Mouse (Mus musculus): Measurements from ENCODE around the gene Hhip. TPM values are rescaled to one million over a fixed set of nuclear protein-coding genes. Genes with fewer than 3 reads are reported as not detected.
"Not testable (repeated sequence)": the region's sequence is repeated elsewhere in the genome, so short reads cannot be mapped to it uniquely, and the experiment has no call there.

The Hhip gene
- polyA plus RNA-seq, 1 experiment from 2014 or later: 2.1 TPM

DNA sequence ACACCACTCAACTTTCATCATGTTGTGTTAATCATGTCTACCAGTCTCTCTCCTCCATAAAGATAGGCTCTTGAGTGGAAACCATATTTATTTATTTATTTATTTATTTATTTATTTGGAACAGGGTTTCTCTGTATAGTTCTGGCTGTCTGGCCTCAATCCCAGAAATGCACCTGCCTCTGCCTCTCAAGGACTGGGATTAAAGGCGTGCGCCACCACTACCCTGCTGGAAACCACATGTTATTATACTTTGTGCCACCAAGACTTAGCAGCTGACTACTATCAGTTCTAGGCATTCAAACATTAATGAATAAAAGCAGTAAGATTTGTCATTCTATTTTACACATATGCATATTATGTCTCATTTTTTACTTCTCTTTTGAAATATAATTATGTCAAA lies 42.0 kb downstream of the Hhip start:
- no peak for ATAC-seq (ENCODE audit: low FRiP score, low TSS enrichment)
- no peak overlapping the region for H3K27ac ChIP-seq (ENCODE audit: low read depth, low read length)
- no peaks in the 10 kb centered on the region for H3K4me1 ChIP-seq (ENCODE audit: control insufficient read depth, insufficient read depth, low read length)
- H3K4me3 ChIP-seq (ENCODE audit: low read length): no peak overlapping the region
- no peaks in the 10 kb centered on the region for H3K36me3 ChIP-seq (ENCODE audit: control insufficient read depth, insufficient read depth, low read length)
- WGBS: 94% methylated on average over 2 of the region's 2 CpGs
- no peaks in the 10 kb centered on the region for H3K27me3 ChIP-seq (ENCODE audit: control insufficient read depth, insufficient read depth, low read length)
- no peaks in the 10 kb centered on the region for H3K9me3 ChIP-seq (ENCODE audit: control insufficient read depth, low read length)
- no peak overlapping the region for H3K9ac ChIP-seq (ENCODE audit: low read depth, low read length)
- no peak overlapping the region for H3K4me2 ChIP-seq (replicated peaks; ENCODE audit: low read depth, low read length)

- no peak overlapping the region for H3K4me2 ChIP-seq (replicated peaks; ENCODE audit: low read depth, low read length)
- H3K27ac ChIP-seq (ENCODE audit: low read depth, low read length): no peak overlapping the region
- no peak for ATAC-seq (ENCODE audit: low FRiP score, low TSS enrichment)
- H3K36me3 ChIP-seq (ENCODE audit: control insufficient read depth, insufficient read depth, low read length): no peaks in the 10 kb centered on the region
- no peaks in the 10 kb centered on the region for H3K4me1 ChIP-seq (ENCODE audit: control insufficient read depth, insufficient read depth, low read length)
- WGBS: 84% methylated on average over 5 of the region's 5 CpGs
- no peaks in the 10 kb centered on the region for H3K27me3 ChIP-seq (ENCODE audit: control insufficient read depth, insufficient read depth, low read length)
- H3K9ac ChIP-seq (ENCODE audit: low read depth, low read length): no peak overlapping the region
- H3K4me3 ChIP-seq (ENCODE audit: low read length): no peak overlapping the region
- no peaks in the 10 kb centered on the region for H3K9me3 ChIP-seq (ENCODE audit: control insufficient read depth, low read length)
Measured at GRCm38 (mm10) chr8:80004421-80004820, 53.4 kb downstream of the Hhip start.

DNA sequence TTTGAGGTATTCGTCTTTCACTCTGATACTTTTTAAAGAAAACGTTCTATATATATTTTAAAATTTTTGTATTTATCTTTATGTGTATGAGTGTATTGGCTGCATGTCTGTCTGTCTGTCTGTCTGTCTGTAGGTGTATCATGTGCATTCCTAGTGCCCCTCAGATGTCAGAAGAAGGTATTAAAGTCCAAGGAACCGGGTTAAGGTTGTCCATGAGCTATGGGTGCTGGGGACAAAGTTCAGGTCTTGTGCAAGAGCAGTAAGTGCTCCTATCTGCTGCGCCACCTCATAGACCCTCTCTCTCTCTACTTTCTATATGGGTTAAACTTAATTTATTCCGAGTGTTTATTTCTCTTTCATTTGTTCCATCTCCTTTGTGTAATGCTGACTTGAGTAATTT lies 55.5 kb downstream of the Hhip start:
- H3K4me3 ChIP-seq (ENCODE audit: low read length): no peak overlapping the region
- WGBS: 88% methylated on average over 5 of the region's 5 CpGs
- ATAC-seq (ENCODE audit: low FRiP score, low TSS enrichment): no peak
- H3K4me1 ChIP-seq (ENCODE audit: control insufficient read depth, insufficient read depth, low read length): no peaks in the 10 kb centered on the region
- no peak overlapping the region for H3K9ac ChIP-seq (ENCODE audit: low read depth, low read length)
- H3K4me2 ChIP-seq (replicated peaks; ENCODE audit: low read depth, low read length): no peak overlapping the region
- H3K9me3 ChIP-seq (ENCODE audit: control insufficient read depth, low read length): no peaks in the 10 kb centered on the region
- H3K36me3 ChIP-seq (ENCODE audit: control insufficient read depth, insufficient read depth, low read length): no peaks in the 10 kb centered on the region
- H3K27me3 ChIP-seq (ENCODE audit: control insufficient read depth, insufficient read depth, low read length): no peaks in the 10 kb centered on the region
- H3K27ac ChIP-seq (ENCODE audit: low read depth, low read length): no peak overlapping the region

DNA sequence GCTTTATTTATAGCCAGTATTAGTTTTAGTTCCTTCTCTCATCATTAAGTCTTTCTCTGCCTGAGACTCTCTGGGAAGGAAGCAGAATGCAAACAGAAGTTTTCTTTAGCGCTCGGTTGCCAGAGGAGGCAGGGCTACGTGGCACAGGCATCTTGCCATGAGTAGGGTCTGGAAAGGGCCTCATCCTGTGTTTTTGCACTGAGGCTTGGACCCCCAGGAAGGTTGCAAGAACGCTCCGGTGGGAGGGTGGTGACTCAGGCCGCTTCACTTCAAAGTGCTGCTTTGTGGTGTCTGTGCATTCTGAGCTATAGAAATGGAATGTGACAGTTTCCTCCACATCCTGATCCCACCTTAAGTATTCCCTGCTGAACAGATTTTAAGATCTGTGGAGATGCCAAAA lies 62.7 kb downstream of the Hhip start:
- ATAC-seq (ENCODE audit: low FRiP score, low TSS enrichment): no peak
- H3K27me3 ChIP-seq (ENCODE audit: control insufficient read depth, insufficient read depth, low read length): no peaks in the 10 kb centered on the region
- H3K4me3 ChIP-seq (ENCODE audit: low read length): no peak overlapping the region
- no peaks in the 10 kb centered on the region for H3K36me3 ChIP-seq (ENCODE audit: control insufficient read depth, insufficient read depth, low read length)
- no peak overlapping the region for H3K4me2 ChIP-seq (replicated peaks; ENCODE audit: low read depth, low read length)
- no peaks in the 10 kb centered on the region for H3K4me1 ChIP-seq (ENCODE audit: control insufficient read depth, insufficient read depth, low read length)
- no peak overlapping the region for H3K9ac ChIP-seq (ENCODE audit: low read depth, low read length)
- H3K27ac ChIP-seq (ENCODE audit: low read depth, low read length): no peak overlapping the region
- WGBS: 62% methylated on average over 6 of the region's 6 CpGs
- H3K9me3 ChIP-seq (ENCODE audit: control insufficient read depth, low read length): no peaks in the 10 kb centered on the region

- Histone ChIP-seq H3K27ac (ENCODE audit: low read depth, low read length) (no peak overlapping the region), H3K4me1 (ENCODE audit: control insufficient read depth, insufficient read depth, low read length) (no peaks in the 10 kb centered on the region), H3K9ac (ENCODE audit: low read depth, low read length) (no peak overlapping the region), H3K4me3 (ENCODE audit: low read length) (no peak overlapping the region), H3K4me2 (replicated peaks; ENCODE audit: low read depth, low read length) (no peak overlapping the region), H3K27me3 (ENCODE audit: control insufficient read depth, insufficient read depth, low read length) (no peaks in the 10 kb centered on the region), H3K36me3 (ENCODE audit: control insufficient read depth, insufficient read depth, low read length) (no peaks in the 10 kb centered on the region), H3K9me3 (ENCODE audit: control insufficient read depth, low read length) (no peaks in the 10 kb centered on the region)
- no peak for ATAC-seq (ENCODE audit: low FRiP score, low TSS enrichment)
- WGBS: 92% methylated on average over 1 of the region's 1 CpGs
Measured at GRCm38 (mm10) chr8:79993507-79993906, 64.3 kb downstream of the Hhip start.

GRCm38 (mm10) chr8:79992121-79992848 lies 65.5 kb downstream of the Hhip start:
- Histone ChIP-seq H3K27ac (ENCODE audit: low read depth, low read length) (no peak overlapping the region), H3K4me2 (replicated peaks; ENCODE audit: low read depth, low read length) (no peak overlapping the region), H3K4me3 (ENCODE audit: low read length) (no peak overlapping the region), H3K9ac (ENCODE audit: low read depth, low read length) (no peak overlapping the region), H3K36me3 (ENCODE audit: control insufficient read depth, insufficient read depth, low read length) (no peaks in the 10 kb centered on the region), H3K9me3 (ENCODE audit: control insufficient read depth, low read length) (no peaks in the 10 kb centered on the region), H3K4me1 (ENCODE audit: control insufficient read depth, insufficient read depth, low read length) (no peaks in the 10 kb centered on the region), H3K27me3 (ENCODE audit: control insufficient read depth, insufficient read depth, low read length) (no peaks in the 10 kb centered on the region)
- no peak for ATAC-seq (ENCODE audit: low FRiP score, low TSS enrichment)
- 62% methylated on average over 9 of the region's 9 CpGs for WGBS

DNA sequence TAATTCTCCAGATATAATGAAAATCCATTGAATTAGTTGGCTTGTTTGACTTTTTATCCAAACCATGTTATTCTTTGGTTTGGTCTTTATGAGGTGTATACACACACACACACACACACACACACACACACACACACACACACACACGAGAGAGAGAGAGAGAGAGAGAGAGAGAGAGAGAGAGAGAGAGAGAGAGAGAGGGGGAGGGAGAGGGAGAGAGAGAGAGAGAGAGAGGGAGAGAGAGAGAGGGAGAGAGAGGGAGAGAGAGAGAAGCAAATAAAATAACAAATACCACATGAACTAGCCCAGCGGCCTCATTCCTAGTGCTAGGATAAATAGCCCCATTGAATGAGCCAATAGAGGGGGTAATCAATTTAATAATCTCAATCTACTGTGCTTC lies 66.4 kb downstream of the Hhip start:
- ATAC-seq (ENCODE audit: low FRiP score, low TSS enrichment): not testable (repeated sequence)

DNA sequence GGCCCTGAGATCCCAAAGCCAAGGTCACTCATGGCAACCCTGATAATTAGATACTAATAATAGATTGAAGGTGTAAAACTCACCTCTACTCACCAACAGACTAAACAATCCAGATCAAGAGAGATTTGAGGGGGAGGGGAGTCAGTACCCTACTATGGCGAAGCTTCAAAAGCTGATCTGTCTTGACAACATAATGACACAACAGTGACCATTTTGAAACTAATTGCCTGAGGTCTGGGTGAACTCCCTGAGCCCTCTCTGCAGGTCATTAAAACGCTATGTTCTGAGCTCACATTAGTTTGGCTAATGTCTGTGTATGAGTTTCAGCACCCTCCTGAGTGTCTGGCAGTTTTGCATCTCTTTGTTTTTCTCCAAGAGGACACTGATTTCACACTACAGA lies 72.9 kb downstream of the Hhip start:
- no peak for ATAC-seq (ENCODE audit: low FRiP score, low TSS enrichment)
- H3K36me3 ChIP-seq (ENCODE audit: control insufficient read depth, insufficient read depth, low read length): no peaks in the 10 kb centered on the region

More for the DNA sequence above, 66.4 kb downstream of the Hhip start:
- not testable (repeated sequence) for H3K27ac ChIP-seq (ENCODE audit: low read depth, low read length); H3K4me2 ChIP-seq (replicated peaks; ENCODE audit: low read depth, low read length); H3K9ac ChIP-seq (ENCODE audit: low read depth, low read length); H3K9me3 ChIP-seq (ENCODE audit: control insufficient read depth, low read length); H3K4me3 ChIP-seq (ENCODE audit: low read length); H3K27me3 ChIP-seq (ENCODE audit: control insufficient read depth, insufficient read depth, low read length); H3K36me3 ChIP-seq (ENCODE audit: control insufficient read depth, insufficient read depth, low read length); H3K4me1 ChIP-seq (ENCODE audit: control insufficient read depth, insufficient read depth, low read length)
- 92% methylated on average over 1 of the region's 2 CpGs for WGBS

DNA sequence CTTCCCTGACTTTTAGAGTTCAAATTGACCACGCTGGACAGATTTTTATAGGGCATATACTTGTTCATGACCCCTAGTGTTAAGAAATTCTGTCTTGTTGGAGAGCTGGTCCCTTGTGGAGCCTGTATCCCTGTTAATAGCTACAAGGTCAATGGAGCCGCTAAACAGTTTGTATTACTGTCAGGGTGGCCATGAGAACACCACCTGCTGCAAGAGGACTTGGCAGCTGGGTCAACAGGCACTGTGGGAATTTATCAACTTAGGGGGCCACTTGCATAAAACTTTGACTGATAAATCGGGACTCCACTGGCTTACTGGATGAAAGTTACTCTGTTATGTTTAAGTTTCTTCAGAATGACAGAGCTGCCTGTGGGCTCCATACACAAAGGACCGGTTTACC lies 75.7 kb downstream of the Hhip start:
- WGBS: 45% methylated on average over 4 of the region's 4 CpGs
- no peak overlapping the region for H3K4me3 ChIP-seq (ENCODE audit: low read length)
- H3K4me1 ChIP-seq (ENCODE audit: control insufficient read depth, insufficient read depth, low read length): no peaks in the 10 kb centered on the region
- H3K27me3 ChIP-seq (ENCODE audit: control insufficient read depth, insufficient read depth, low read length): no peaks in the 10 kb centered on the region
- H3K27ac ChIP-seq (ENCODE audit: low read depth, low read length): no peak overlapping the region
- no peak overlapping the region for H3K9ac ChIP-seq (ENCODE audit: low read depth, low read length)
- no peak for ATAC-seq (ENCODE audit: low FRiP score, low TSS enrichment)
- H3K9me3 ChIP-seq (ENCODE audit: control insufficient read depth, low read length): no peaks in the 10 kb centered on the region
- no peak overlapping the region for H3K4me2 ChIP-seq (replicated peaks; ENCODE audit: low read depth, low read length)
- H3K36me3 ChIP-seq (ENCODE audit: control insufficient read depth, insufficient read depth, low read length): no peaks in the 10 kb centered on the region

More for the DNA sequence above, 72.9 kb downstream of the Hhip start:
- H3K27ac ChIP-seq (ENCODE audit: low read depth, low read length): no peak overlapping the region
- no peak overlapping the region for H3K9ac ChIP-seq (ENCODE audit: low read depth, low read length)
- no peak overlapping the region for H3K4me3 ChIP-seq (ENCODE audit: low read length)
- H3K27me3 ChIP-seq (ENCODE audit: control insufficient read depth, insufficient read depth, low read length): no peaks in the 10 kb centered on the region
- 64% methylated on average over 2 of the region's 2 CpGs for WGBS
- H3K4me1 ChIP-seq (ENCODE audit: control insufficient read depth, insufficient read depth, low read length): no peaks in the 10 kb centered on the region
- no peaks in the 10 kb centered on the region for H3K9me3 ChIP-seq (ENCODE audit: control insufficient read depth, low read length)
- no peak overlapping the region for H3K4me2 ChIP-seq (replicated peaks; ENCODE audit: low read depth, low read length)
